Mouse (Mus musculus): ENCODE measurements around the gene Fgfr1op.

The Fgfr1op gene

GRCm38 (mm10) chr17:8171081-8171480 is 5.8 kb downstream of the Fgfr1op start:
- no peak for DNase-seq

GRCm38 (mm10) chr17:8177090-8177489 is 11.8 kb downstream of the Fgfr1op start:
- DNase-seq, result no peak

- DNase-seq, result no peak
These were observed 18.5 kb downstream of the Fgfr1op start for GRCm38 (mm10) chr17:8183815-8184214.

GRCm38 (mm10) chr17:8184217-8184616 is 18.9 kb downstream of the Fgfr1op start:
- DNase-seq, result no peak

DNA sequence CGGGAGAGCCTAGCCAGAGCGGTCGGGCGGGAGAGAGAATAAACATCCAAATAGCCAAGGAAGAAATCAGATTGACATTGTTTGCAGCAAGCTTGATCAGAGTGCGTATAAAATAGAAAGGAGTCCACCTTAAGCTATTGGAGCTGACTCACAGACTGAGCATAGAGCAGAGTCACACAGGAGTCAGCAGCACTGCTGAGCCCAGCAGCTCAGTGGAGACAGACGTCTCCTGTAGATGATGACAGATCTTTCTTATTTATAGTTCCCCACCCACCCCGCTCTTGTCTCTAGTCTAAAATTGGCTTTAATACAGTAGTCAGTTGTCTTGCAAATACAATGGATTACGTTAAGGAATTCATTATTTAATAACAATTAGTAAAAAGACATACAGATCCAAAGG is 28.4 kb downstream of the Fgfr1op start:
- DNase-seq, result no peak

DNA sequence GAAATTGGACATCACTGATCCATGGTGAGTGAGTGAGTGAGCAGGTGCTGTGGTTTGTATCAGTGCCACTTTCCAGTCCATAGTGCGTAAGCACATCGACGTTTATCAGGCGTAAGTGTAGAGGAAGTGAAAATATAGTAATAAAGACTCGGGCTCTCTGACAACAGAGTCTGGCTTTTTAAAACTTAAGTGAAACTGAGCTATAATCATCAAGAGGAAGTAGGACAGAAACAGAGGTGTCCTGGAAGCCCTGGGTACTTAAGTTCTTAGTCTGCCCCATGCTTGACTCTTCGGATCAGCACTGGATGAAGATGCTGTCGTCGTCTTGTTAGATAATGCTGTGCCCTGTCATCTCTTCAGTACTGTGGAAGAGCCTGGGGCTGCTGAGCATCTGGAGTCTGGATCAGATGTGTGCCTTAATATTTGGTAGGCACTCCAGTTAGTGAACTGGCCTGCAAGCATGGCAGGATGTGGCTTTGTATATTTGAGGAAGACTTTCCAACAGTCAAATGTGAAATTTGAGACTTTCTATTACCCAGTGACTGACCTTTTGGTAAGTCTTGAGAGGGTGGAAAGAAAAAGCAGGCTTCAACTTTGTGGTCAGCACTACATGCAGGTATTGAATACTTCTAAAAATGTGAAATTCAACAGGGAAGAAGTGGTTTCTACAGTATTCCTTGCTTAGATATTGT is 30.5 kb downstream of the Fgfr1op start:
- DNase-seq, result no peak

- no peak for DNase-seq
These were observed 32.4 kb downstream of the Fgfr1op start for GRCm38 (mm10) chr17:8197652-8198051.

DNA sequence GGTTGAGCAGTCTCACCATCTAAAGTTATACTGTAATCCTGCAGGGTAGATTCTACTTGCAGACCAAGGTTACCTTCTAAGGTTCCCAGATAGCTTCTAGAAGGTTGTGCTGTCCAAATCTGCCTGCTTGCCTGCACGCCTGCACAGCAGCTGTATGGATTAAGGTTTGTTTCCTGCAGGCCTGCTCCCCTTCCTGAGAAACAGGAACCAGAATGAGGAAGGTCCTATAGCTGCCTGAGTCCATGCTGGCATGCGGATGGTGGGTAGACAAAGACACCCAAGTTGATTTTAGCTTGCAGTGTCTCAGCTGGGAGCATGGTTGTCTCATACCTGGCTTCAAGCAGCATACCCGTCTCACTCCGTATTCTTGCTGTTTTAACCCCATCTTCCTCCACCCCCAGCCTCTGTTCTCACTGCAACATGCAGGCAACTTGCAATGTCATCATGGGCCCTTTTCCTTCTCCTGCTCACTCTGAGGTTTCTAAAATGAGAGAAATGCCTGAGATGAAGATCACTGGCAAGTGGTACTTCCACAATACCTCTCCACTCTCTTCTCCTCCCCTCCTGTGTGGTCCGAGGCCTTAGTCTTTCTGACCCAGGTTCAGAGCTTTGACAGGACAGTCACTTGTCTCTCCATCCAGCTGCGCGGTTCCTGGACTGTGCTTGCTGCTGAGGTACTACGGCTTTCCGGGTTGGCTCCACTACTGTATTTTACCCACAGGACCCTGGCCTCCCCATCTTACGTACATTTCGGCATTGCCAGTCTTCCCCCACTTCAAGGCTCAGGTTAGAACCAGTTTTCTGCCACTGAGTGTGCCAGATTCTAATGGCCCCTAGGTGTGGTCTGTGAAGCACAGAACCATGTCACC is 34.0 kb downstream of the Fgfr1op start:
- no peak for DNase-seq

GRCm38 (mm10) chr17:8199936-8200330 is 34.6 kb downstream of the Fgfr1op start:
- no peak for DNase-seq

DNA sequence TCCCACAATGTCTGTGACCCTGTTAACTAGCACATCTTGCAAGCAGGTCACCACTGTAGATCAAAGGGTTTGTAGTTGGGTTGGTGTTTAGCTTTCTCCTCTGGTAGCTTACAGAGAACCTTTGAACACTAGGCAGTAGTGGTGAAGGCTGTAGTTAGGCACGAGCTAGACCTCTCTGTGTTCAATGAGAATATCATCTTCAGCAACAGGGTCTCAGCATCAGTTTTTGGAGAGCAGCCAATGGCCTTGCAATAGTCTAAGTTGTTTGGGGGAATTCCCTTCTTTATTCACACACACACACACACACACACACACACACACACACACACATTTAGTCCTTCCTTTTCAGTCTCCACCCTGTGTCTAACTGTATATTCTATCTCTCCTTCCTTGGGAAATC is 38.2 kb downstream of the Fgfr1op start:
- no peak for DNase-seq

- peak; percentile 11 for DNase-seq
These were observed 39.9 kb downstream of the Fgfr1op start for GRCm38 (mm10) chr17:8205221-8205631.

GRCm38 (mm10) chr17:8206691-8207090 is 41.4 kb downstream of the Fgfr1op start:
- no peak for DNase-seq

- DNase-seq, result no peak
These were observed 44.4 kb downstream of the Fgfr1op start for GRCm38 (mm10) chr17:8209696-8210095.

DNA sequence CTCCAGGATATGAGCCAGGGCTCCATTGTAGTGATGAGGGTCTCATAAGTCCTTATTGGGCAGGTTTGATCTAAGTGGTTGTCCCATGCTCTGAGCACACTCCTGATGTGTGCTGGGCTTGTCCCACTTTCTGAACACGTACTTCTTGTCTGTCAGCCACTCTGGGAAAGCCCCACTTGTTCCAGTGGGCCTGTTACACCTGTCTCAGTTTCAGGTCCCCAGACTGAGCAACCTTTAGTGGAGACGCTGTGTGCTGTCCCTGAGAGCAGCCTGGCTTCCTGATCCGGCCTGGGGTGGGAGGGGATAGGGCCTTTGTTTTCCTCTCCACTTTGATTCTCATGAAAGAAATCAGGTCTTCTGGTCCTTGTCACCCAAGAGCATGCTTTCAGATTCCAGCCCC is 44.9 kb downstream of the Fgfr1op start:
- DNase-seq, result no peak

GRCm38 (mm10) chr17:8210675-8211074 is 45.4 kb downstream of the Fgfr1op start:
- no peak for DNase-seq

DNA sequence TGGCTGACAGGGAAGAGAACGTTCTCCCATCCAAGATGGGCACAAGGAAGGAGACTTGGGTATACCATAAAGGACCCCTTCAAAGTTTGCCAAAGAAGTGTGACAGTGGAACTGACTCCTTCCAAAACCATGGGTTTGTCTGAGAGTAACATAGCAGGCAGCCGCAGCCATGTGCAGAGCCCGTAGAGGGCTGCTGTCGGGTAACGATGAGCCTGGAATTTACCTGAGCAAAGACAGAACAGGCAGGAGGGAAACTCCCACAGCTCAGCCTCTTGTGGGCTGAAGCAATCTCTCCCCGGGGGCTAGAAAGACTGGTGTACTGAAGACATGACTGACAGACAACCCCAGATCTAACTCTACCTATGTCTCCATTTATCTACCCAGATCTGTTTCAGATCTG is 46.1 kb downstream of the Fgfr1op start:
- DNase-seq, result no peak

DNA sequence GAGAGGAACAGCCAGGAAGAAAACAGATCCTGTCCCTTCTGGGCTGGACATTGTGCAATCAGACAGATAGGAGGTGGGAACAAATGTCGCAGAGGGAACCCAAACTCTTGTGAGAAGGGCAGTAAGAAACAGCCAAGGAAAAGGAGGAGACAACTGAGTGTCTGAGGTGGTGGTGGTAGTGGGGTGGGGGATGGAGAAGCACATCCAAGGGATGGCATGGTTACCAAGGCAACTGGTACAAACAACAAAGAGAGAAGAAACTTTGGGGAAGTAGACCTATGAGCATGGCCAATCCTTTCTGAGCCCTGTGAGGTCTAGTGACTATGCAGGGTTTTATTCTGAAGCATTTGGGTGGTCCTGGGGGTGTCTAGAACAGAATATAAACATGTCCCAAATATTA is 49.1 kb downstream of the Fgfr1op start:
- DNase-seq, result no peak

DNA sequence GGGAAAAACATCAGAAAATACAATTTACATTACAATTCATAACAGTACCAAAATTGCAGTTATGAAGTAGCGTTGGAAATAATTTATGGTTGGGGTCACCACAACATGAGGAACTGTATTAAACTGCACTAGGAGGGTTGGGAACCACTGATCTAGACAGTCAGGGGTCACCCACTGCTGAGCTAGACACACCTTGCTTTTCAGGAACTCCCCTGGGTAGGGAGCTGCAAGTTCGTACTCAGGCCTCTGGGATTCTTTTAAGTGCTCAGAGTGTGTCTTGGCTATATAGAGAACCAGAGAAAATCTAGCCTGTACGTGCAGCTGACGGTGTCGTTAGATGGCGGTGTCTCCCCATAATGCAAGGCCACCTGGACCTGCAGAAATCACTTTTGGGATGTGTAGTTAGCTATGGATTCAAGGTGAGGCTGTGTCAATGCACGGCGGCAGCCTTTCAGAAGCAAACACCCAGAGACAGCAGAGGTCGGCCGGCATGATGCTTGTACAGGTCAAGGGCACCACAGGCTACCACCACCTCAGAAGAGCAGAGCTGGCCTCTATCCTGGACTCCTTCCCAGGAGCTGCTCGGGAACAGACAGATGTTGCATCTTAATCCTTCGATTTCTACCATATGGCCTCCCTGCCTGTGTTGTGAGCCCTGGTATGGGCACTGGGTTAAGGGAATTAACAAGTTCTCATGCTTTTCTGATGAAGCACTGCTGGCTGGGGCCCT is 49.9 kb downstream of the Fgfr1op start:
- no peak for DNase-seq

DNA sequence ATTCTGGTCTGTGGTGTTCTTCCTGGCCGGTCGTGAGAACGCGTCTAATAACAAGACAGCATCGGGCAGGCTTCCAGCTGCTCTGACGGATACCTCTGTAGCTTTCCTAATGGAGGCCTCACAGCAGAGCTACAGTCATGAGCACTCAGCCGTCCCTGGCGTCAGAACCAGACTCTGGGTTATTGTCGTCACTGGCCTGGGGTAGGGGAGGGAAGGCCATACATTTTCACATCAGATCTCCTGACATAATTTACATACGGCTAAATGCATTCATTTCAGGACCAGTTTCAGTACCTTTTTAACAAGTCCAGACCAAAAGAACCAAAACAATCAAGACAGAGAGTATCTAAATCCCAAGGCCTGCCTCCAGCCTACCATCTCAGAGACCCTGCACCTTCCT is 57.9 kb downstream of the Fgfr1op start:
- no peak for DNase-seq

DNA sequence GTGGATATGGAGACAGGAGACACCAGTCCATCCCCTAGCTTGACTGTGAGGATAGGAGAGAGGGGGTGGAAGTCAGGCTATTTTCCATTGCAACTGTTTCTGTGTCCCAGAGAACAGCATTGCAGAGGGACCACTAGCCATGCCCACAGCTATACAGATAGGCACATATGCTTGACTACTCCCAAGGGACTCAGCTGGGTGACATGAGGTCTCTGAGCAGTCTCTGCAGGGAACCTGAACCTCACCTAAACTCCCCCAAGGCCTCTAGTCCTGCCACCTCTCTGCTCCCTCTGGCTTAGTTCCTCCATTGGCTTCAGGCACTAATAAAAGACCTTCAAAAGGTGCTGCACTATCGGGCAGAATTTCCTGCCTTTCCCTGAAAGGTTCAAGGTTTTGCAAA is 58.8 kb downstream of the Fgfr1op start:
- no peak for DNase-seq

GRCm38 (mm10) chr17:8225166-8225565 is 59.9 kb downstream of the Fgfr1op start:
- no peak for DNase-seq

GRCm38 (mm10) chr17:8225746-8226145 is 60.4 kb downstream of the Fgfr1op start:
- no peak for DNase-seq

DNA sequence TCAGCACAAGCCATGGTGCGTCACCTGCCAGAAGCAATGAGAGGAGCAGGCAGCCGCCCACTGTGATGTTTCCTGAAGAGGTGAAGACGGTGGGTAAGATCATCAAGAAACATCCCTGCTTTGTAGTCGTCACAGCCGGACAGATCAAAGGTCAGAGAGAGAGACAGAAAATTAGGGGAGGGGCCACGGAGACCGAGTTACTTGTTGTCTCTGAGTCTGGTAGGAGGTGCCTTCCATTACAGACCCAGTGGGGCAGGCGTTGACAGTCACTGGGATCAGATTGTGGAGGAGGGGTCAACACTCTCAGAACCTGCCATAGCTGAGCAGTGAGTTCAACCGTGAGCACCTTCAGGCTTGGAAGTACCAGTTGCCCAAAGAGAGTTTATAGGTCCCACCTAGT is 63.3 kb downstream of the Fgfr1op start:
- no peak for DNase-seq

DNA sequence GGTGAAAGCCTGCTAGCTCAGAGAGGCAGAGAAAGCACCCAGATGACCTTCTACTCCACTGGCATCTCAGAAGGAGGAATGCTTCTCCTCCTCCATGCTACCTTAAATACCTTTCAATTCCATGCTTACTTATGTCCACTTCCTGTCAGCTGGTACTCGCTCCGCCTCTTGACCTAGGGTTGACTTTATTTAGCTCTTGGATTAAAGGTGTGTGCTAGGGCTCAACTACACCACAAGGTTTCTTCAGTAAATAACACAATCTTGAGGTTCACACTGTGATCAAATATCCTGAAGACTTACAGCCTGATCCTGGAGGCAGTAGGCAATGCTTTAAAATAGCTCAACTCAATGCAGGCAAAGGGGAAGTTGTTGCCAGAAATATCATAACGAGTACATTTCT is 64.3 kb downstream of the Fgfr1op start:
- no peak for DNase-seq

All from kidney, adult 11 months (tissue).